Comparison of ENCODE assay signal across 14 mouse cellular contexts in genomic region chr5:29773460-29774150, GRCm38 (mm10). TPM values are rescaled to one million over a fixed set of nuclear protein-coding genes. Genes with fewer than 3 reads are reported as not detected.
DNase-seq lines count a peak whose midpoint lies in the region; ATAC-seq and TF ChIP-seq lines count a peak whose summit lies in the region.
"Had no signal": no experiment of that assay in that cellular context is flagged by ENCODE, and none has a peak within 500 bp of the region (broad histone marks: within the 10 kb centered on the region; RNA-seq: fewer than 3 reads in every experiment).

No protein-coding gene starts in this region.

- no peak overlapping the region for H3K9ac ChIP-seq in heart, postnatal 0 days (replicated peaks; ENCODE audit: low read depth, low read length)
- no peak overlapping the region for H3K9ac ChIP-seq in liver, adult 2 months (ENCODE audit: low read depth, low read length)
- no peak overlapping the region for H3K9ac ChIP-seq in stomach, postnatal 0 days (ENCODE audit: low read length)
- H3K9ac ChIP-seq: hindbrain, embryonic 13.5 days had no signal

- peaks cover 46% of the 10 kb centered on the region for H3K4me1 ChIP-seq in heart, postnatal 0 days (ENCODE audit: control insufficient read depth, insufficient read depth)
- no peaks in the 10 kb centered on the region for H3K4me1 ChIP-seq in liver, adult 2 months (ENCODE audit: control insufficient read depth, insufficient read depth, low read length)
- no peaks in the 10 kb centered on the region for H3K4me1 ChIP-seq in stomach, postnatal 0 days (replicated peaks; ENCODE audit: control insufficient read depth, insufficient read depth)

- DNase-seq in heart, postnatal 0 days (ENCODE audit: low spot score), result no peak
- DNase-seq in heart, postnatal 36 days, result no peak
- DNase-seq in liver, adult 2 months (ENCODE audit: extremely low read depth, low read depth, low spot score), result peak; percentile 57
- no peak for DNase-seq in liver
- peak; percentile 53 for DNase-seq in cerebellum, adult 9-11 months
- DNase-seq in stomach, postnatal 0 days (ENCODE audit: low spot score), result no peak
- no peak for DNase-seq in adrenal gland, postnatal 14 days
- DNase-seq: gastrocnemius, postnatal 36 days; lung, adult 18-20 months; right cerebral cortex, postnatal 4 days had no signal

- peaks cover 1% of the 10 kb centered on the region; the same call in 1 of the 2 replicates for H3K79me2 ChIP-seq in liver, adult 2 months (ENCODE audit: control insufficient read depth, insufficient read depth, low read length)

- H3K4me3 ChIP-seq in heart, postnatal 0 days (ENCODE audit: low read depth, low read length), result no peak overlapping the region
- H3K4me3 ChIP-seq in liver, adult 2 months (ENCODE audit: insufficient read depth, low read depth, low read length), result no peak overlapping the region
- no peak overlapping the region for H3K4me3 ChIP-seq in stomach, postnatal 0 days (ENCODE audit: low read depth, low read length)
- H3K4me3 ChIP-seq: hindbrain, embryonic 13.5 days had no signal

- 0 out of 2 replicates have a peak, but pooled peaks cover 24% of the 10 kb centered on the region for H3K36me3 ChIP-seq in heart, postnatal 0 days (replicated peaks; ENCODE audit: control insufficient read depth, insufficient read depth, low read length)
- peaks cover 32% of the 10 kb centered on the region for H3K36me3 ChIP-seq in liver, adult 2 months (ENCODE audit: control insufficient read depth, insufficient read depth, low read length)
- H3K36me3 ChIP-seq in stomach, postnatal 0 days (ENCODE audit: control insufficient read depth, insufficient read depth, low read length), result peaks cover 3% of the 10 kb centered on the region; the same call in 1 of the 2 replicates

- peak overlapping the region; percentile 81 for H3K27ac ChIP-seq in heart, postnatal 0 days (ENCODE audit: low read depth)
- H3K27ac ChIP-seq in liver, adult 2 months (replicated peaks; ENCODE audit: insufficient read depth, low read depth, low read length), result no peak overlapping the region
- H3K27ac ChIP-seq in stomach, postnatal 0 days (replicated peaks), result 0 out of 2 replicates have a peak overlapping the region, but pooled peaks have one; percentile 30
- H3K27ac ChIP-seq: hindbrain, embryonic 13.5 days had no signal

- intact Hi-C loops in heart, postnatal 36 days (cut with DNase I), result no loop called here

- no peak for TF ChIP-seq CTCF in heart, postnatal 0 days (IDR thresholded peaks at IDR 0.05; ENCODE audit: low read depth)
- TF ChIP-seq CTCF in liver, adult 2 months (IDR thresholded peaks at IDR 0.05; ENCODE audit: low read depth, low read length), result no peak
- no peak for TF ChIP-seq CTCF in stomach, postnatal 0 days (IDR thresholded peaks at IDR 0.05; ENCODE audit: low read depth)

- no peaks in the 10 kb centered on the region for H3K27me3 ChIP-seq in heart, postnatal 0 days (ENCODE audit: control insufficient read depth, insufficient read depth, low read length)
- H3K27me3 ChIP-seq in liver, adult 2 months (ENCODE audit: control insufficient read depth, insufficient read depth, low read length), result no peaks in the 10 kb centered on the region
- no peaks in the 10 kb centered on the region for H3K27me3 ChIP-seq in stomach, postnatal 0 days (ENCODE audit: control insufficient read depth, insufficient read depth, low read length)
- H3K27me3 ChIP-seq: hindbrain, embryonic 13.5 days; megakaryocyte, embryonic 14.5 days had no signal

- H3K9me3 ChIP-seq in heart, postnatal 0 days (replicated peaks; ENCODE audit: control insufficient read depth, low read length), result no peaks in the 10 kb centered on the region
- no peaks in the 10 kb centered on the region for H3K9me3 ChIP-seq in stomach, postnatal 0 days (ENCODE audit: control insufficient read depth, low read length)
- H3K9me3 ChIP-seq: hindbrain, embryonic 13.5 days; megakaryocyte, embryonic 14.5 days had no signal

- ATAC-seq in heart, postnatal 0 days (ENCODE audit: insufficient read depth, low read depth), result no peak
- no peak for ATAC-seq in stomach, postnatal 0 days (ENCODE audit: low FRiP score, low TSS enrichment)

- no peak for TF ChIP-seq POLR2A in liver, adult 2 months (IDR thresholded peaks at IDR 0.05; ENCODE audit: extremely low read depth, insufficient read depth, low read length)

- H3K4me2 ChIP-seq in heart, postnatal 0 days (ENCODE audit: low read depth, low read length), result no peak overlapping the region
- H3K4me2 ChIP-seq in stomach, postnatal 0 days (replicated peaks; ENCODE audit: low read depth), result no peak overlapping the region
- H3K4me2 ChIP-seq: hindbrain, embryonic 13.5 days had no signal

- whole genome bisulfite sequencing in heart, postnatal 0 days, result 75% methylated on average over 13 of the region's 13 CpGs
- WGBS in liver, adult 2 months, result 72% methylated on average over 13 of the region's 13 CpGs
- 83% methylated on average over 13 of the region's 13 CpGs for WGBS in stomach, postnatal 0 days

- no peak for TF ChIP-seq EP300 in heart, postnatal 0 days (IDR thresholded peaks at IDR 0.05; ENCODE audit: low read depth)
- TF ChIP-seq EP300 in stomach, postnatal 0 days (optimal IDR thresholded peaks at IDR 0.05), result no peak

RNA-seq across cellular contexts. Expression of gene Gm5129, which starts 37.9 kb away (rescaled TPM):
- not detected in 2 replicates for total RNA-seq in heart, postnatal 0 days (2014; rRNA removed; ENCODE audit: low replicate concordance)
- not detected in 2 replicates for polyA plus RNA-seq in heart, postnatal 0 days (2015; fragmentation: Nextera tagmentation; extraction: Ambion mirVana)
- 1 to 10 TPM; 1.2 to 1.4 TPM for total RNA-seq in heart, postnatal 36 days (2021)
- 2.7 TPM in 1 of 2 replicates, not detected in the other for total RNA-seq in liver, adult 2 months (2014; rRNA removed)
- polyA plus RNA-seq in liver, adult 2 months (2012; rRNA removed), result not detected in 2 replicates
- polyA plus RNA-seq in stomach, postnatal 0 days (2015; fragmentation: Nextera tagmentation; extraction: Ambion mirVana), result not detected in 2 replicates
- total RNA-seq in adrenal gland, postnatal 14 days (2021), result not detected in 2 replicates
- total RNA-seq: gastrocnemius, postnatal 36 days; left cerebral cortex, postnatal 36 days had no signal
- polyA plus RNA-seq: hindbrain, embryonic 13.5 days; urinary bladder, adult 2 months had no signal

RNA-seq across cellular contexts. Expression of gene Dnajb6, which starts 38.1 kb away (rescaled TPM):
- total RNA-seq in heart, postnatal 0 days (2014; rRNA removed; ENCODE audit: low replicate concordance), result 37.2 and 42.0 TPM in 2 replicates
- 85.9 and 88.6 TPM in 2 replicates for polyA plus RNA-seq in heart, postnatal 0 days (2015; fragmentation: Nextera tagmentation; extraction: Ambion mirVana)
- total RNA-seq in heart, postnatal 36 days (2021), result 10 to 100 TPM; 74.6 to 76.6 TPM
- total RNA-seq in liver, adult 2 months (2014; rRNA removed), result 113 and 163 TPM in 2 replicates
- 19.7 and 23.8 TPM in 2 replicates for polyA plus RNA-seq in liver, adult 2 months (2012; rRNA removed)
- polyA plus RNA-seq in stomach, postnatal 0 days (2015; fragmentation: Nextera tagmentation; extraction: Ambion mirVana), result 144 and 148 TPM in 2 replicates
- total RNA-seq in adrenal gland, postnatal 14 days (2021), result 126 and 133 TPM in 2 replicates

Comparison
In these comparisons a context has a peak if more than half of its experiments do, and no peak if none do; other contexts are left out.
1. DNase-seq: peak in liver, adult 2 months (single experiment) and cerebellum, adult 9-11 months (single experiment); none in heart, postnatal 0 days (single experiment), heart, postnatal 36 days (0 of 2), liver (single experiment), stomach, postnatal 0 days (single experiment) and adrenal gland, postnatal 14 days (single experiment).